ENCODE assay signal across 36 mouse cellular contexts in genomic region chr7:126629915-126630314, GRCm38 (mm10). TPM values are rescaled to one million over a fixed set of nuclear protein-coding genes. Genes with fewer than 3 reads are reported as not detected.
DNase-seq lines count a peak whose midpoint lies in the region; ATAC-seq lines count a peak whose summit lies in the region.
"Had no signal": no experiment of that assay in that cellular context is flagged by ENCODE, and none has a peak within 500 bp of the region (broad histone marks: within the 10 kb centered on the region; RNA-seq: fewer than 3 reads in every experiment).

No protein-coding gene starts in this region.

- H3K36me3 ChIP-seq in intestine, embryonic 16.5 days (ENCODE audit: control insufficient read depth, insufficient read depth, low read length) = no peaks in the 10 kb centered on the region
- no peaks in the 10 kb centered on the region for H3K36me3 ChIP-seq in stomach, embryonic 15.5 days
- H3K36me3 ChIP-seq: G1E; heart, embryonic 12.5 days; hindbrain, embryonic 13.5 days; limb, embryonic 10.5 days; limb, embryonic 15.5 days; liver, embryonic 13.5 days; midbrain, embryonic 10.5 days; neural tube, embryonic 12.5 days had no signal

- no peak overlapping the region for H3K4me2 ChIP-seq in intestine, embryonic 16.5 days (ENCODE audit: low read depth, low read length)
- H3K4me2 ChIP-seq in stomach, embryonic 15.5 days = no peak overlapping the region
- H3K4me2 ChIP-seq: heart, embryonic 12.5 days; hindbrain, embryonic 13.5 days; limb, embryonic 15.5 days; liver, embryonic 13.5 days; neural tube, embryonic 12.5 days had no signal

- H3K4me3 ChIP-seq in intestine, embryonic 16.5 days (ENCODE audit: low read length) = no peak overlapping the region
- no peak overlapping the region for H3K4me3 ChIP-seq in stomach, embryonic 15.5 days (replicated peaks)
- H3K4me3 ChIP-seq: heart, adult 2 months; heart, embryonic 12.5 days; hindbrain, embryonic 13.5 days; layer of hippocampus, adult 2 months; limb, embryonic 10.5 days; limb, embryonic 15.5 days; liver, embryonic 13.5 days; midbrain, embryonic 10.5 days; myocyte; neural tube, embryonic 12.5 days had no signal

- H3K27me3 ChIP-seq in intestine, embryonic 16.5 days (replicated peaks; ENCODE audit: control insufficient read depth, insufficient read depth, low read length) = no peaks in the 10 kb centered on the region
- H3K27me3 ChIP-seq in stomach, embryonic 15.5 days (replicated peaks) = no peaks in the 10 kb centered on the region
- H3K27me3 ChIP-seq: hindbrain, embryonic 13.5 days; limb, embryonic 15.5 days; liver, embryonic 13.5 days; Patski had no signal

- DNase-seq in retina, postnatal 1 day = peak; percentile 48
- no peak for DNase-seq in retina, embryonic 14.5 days (ENCODE audit: low spot score)
- no peak for DNase-seq in spleen, postnatal 4 days (ENCODE audit: low spot score in 2 of 2)
- no peak for DNase-seq in cerebellum, adult 11-12 months
- DNase-seq: adrenal gland, postnatal 14 days; cerebellum, adult 18-20 months; cerebellum, postnatal 25 days; gastrocnemius, postnatal 36 days; heart, adult 2 months; heart, postnatal 4 days; kidney, adult 2 months; kidney, postnatal 36 days; liver, embryonic 13.5 days; lung, adult 18-20 months had no signal

- peak overlapping the region; percentile 44 for H3K27ac ChIP-seq in intestine, embryonic 16.5 days (ENCODE audit: low read length)
- peak overlapping the region; percentile 13; the same call in 1 of the 2 replicates for H3K27ac ChIP-seq in stomach, embryonic 15.5 days
- H3K27ac ChIP-seq: heart, adult 2 months; hindbrain, embryonic 13.5 days; layer of hippocampus, adult 2 months; limb, embryonic 10.5 days; limb, embryonic 15.5 days; liver, embryonic 13.5 days; midbrain, embryonic 10.5 days; neural tube, embryonic 12.5 days had no signal

- peaks cover 20% of the 10 kb centered on the region for H3K4me1 ChIP-seq in intestine, embryonic 16.5 days (ENCODE audit: control insufficient read depth, insufficient read depth, low read length)
- 0 out of 2 replicates have a peak, but pooled peaks cover 11% of the 10 kb centered on the region for H3K4me1 ChIP-seq in stomach, embryonic 15.5 days
- H3K4me1 ChIP-seq: neural tube, embryonic 12.5 days had no signal

- no peak overlapping the region for H3K9ac ChIP-seq in intestine, embryonic 16.5 days (ENCODE audit: low read depth, low read length)
- H3K9ac ChIP-seq in stomach, embryonic 15.5 days = no peak overlapping the region
- H3K9ac ChIP-seq: heart, embryonic 12.5 days; hindbrain, embryonic 13.5 days; limb, embryonic 15.5 days; liver, embryonic 13.5 days; neural tube, embryonic 12.5 days had no signal

- H3K9me3 ChIP-seq in intestine, embryonic 16.5 days (ENCODE audit: control insufficient read depth, low read length) = no peaks in the 10 kb centered on the region
- H3K9me3 ChIP-seq in stomach, embryonic 15.5 days = no peaks in the 10 kb centered on the region
- H3K9me3 ChIP-seq: G1E; heart, embryonic 12.5 days; hindbrain, embryonic 13.5 days; limb, embryonic 10.5 days; limb, embryonic 15.5 days; liver, embryonic 13.5 days; midbrain, embryonic 10.5 days; neural tube, embryonic 12.5 days had no signal

- ATAC-seq in intestine, embryonic 16.5 days = 0 out of 2 replicates have a peak, but pooled peaks have one; percentile 19
- no peak for ATAC-seq in stomach, embryonic 15.5 days (ENCODE audit: insufficient read depth, low FRiP score, low read depth)
- no peak for ATAC-seq in megakaryocyte progenitor cell, adult 5-6 weeks (replicated peaks; ENCODE audit: poor library complexity)
- ATAC-seq: forebrain, embryonic 14.5 days; lung, postnatal 0 days; midbrain, embryonic 16.5 days; Patski had no signal

- 31% methylated on average over 3 of the region's 3 CpGs for WGBS in intestine, embryonic 16.5 days
- 39% methylated on average over 3 of the region's 3 CpGs for WGBS in stomach, embryonic 15.5 days

RNA-seq across cellular contexts. Expression of gene Nupr1, which starts 0.7 kb away (rescaled TPM):
- polyA plus RNA-seq in intestine, embryonic 16.5 days (2015; fragmentation: Nextera tagmentation; extraction: Ambion mirVana) = 70.8 and 73.3 TPM in 2 replicates
- 156 and 197 TPM in 2 replicates for polyA plus RNA-seq in stomach, embryonic 15.5 days (2015; fragmentation: Nextera tagmentation; extraction: Ambion mirVana)
- 0.17 and 1.6 TPM in 2 replicates for total RNA-seq in megakaryocyte progenitor cell, adult 5-6 weeks (2015)
- 0.92 and 1.3 TPM in 2 replicates for total RNA-seq in megakaryocyte progenitor cell, adult 5-6 weeks (2017)

RNA-seq across cellular contexts. Expression of gene Sgf29, which starts 19.2 kb away (rescaled TPM):
- 42.7 and 49.8 TPM in 2 replicates for polyA plus RNA-seq in intestine, embryonic 16.5 days (2015; fragmentation: Nextera tagmentation; extraction: Ambion mirVana)
- 43.5 and 53.8 TPM in 2 replicates for polyA plus RNA-seq in stomach, embryonic 15.5 days (2015; fragmentation: Nextera tagmentation; extraction: Ambion mirVana)
- total RNA-seq in megakaryocyte progenitor cell, adult 5-6 weeks (2015) = 65.7 and 74.6 TPM in 2 replicates
- total RNA-seq in megakaryocyte progenitor cell, adult 5-6 weeks (2017) = 40.1 and 52.5 TPM in 2 replicates

RNA-seq across cellular contexts. Expression of gene Il27, which starts 35.2 kb away (rescaled TPM):
- polyA plus RNA-seq in intestine, embryonic 16.5 days (2015; fragmentation: Nextera tagmentation; extraction: Ambion mirVana) = not detected in 2 replicates
- polyA plus RNA-seq in stomach, embryonic 15.5 days (2015; fragmentation: Nextera tagmentation; extraction: Ambion mirVana) = 0.13 and 0.26 TPM in 2 replicates
- total RNA-seq in megakaryocyte progenitor cell, adult 5-6 weeks (2015) = 0.81 TPM in 1 of 2 replicates, not detected in the other
- total RNA-seq in megakaryocyte progenitor cell, adult 5-6 weeks (2017) = 0.29 and 1.1 TPM in 2 replicates
- total RNA-seq: adrenal gland, postnatal 14 days; G1E; gastrocnemius, postnatal 36 days; heart, adult 2 months; heart, postnatal 4 days; layer of hippocampus, adult 2 months; layer of hippocampus, postnatal 25 days had no signal
- polyA plus RNA-seq: embryonic facial prominence, embryonic 11.5 days; forebrain, embryonic 14.5 days; frontal cortex, adult 2 months; G1E; heart, adult 2 months; heart, embryonic 12.5 days; heart, postnatal 0 days; hindbrain, embryonic 13.5 days; kidney, embryonic 16.5 days; limb, embryonic 10.5 days; limb, embryonic 15.5 days; liver, embryonic 13.5 days; midbrain, embryonic 10.5 days; midbrain, embryonic 16.5 days; myocyte; neural tube, embryonic 12.5 days; testis, adult 2 months had no signal

RNA-seq across cellular contexts. Expression of gene Cln3, which starts 44.3 kb away (rescaled TPM):
- polyA plus RNA-seq in intestine, embryonic 16.5 days (2015; fragmentation: Nextera tagmentation; extraction: Ambion mirVana) = 44.7 and 54.7 TPM in 2 replicates
- polyA plus RNA-seq in stomach, embryonic 15.5 days (2015; fragmentation: Nextera tagmentation; extraction: Ambion mirVana) = 30.4 and 33.1 TPM in 2 replicates
- total RNA-seq in megakaryocyte progenitor cell, adult 5-6 weeks (2015) = 33.0 and 36.3 TPM in 2 replicates
- total RNA-seq in megakaryocyte progenitor cell, adult 5-6 weeks (2017) = 9.2 and 19.9 TPM in 2 replicates

RNA-seq across cellular contexts. Expression of gene Apobr, which starts 45.2 kb away (rescaled TPM):
- 0.65 and 1.5 TPM in 2 replicates for polyA plus RNA-seq in intestine, embryonic 16.5 days (2015; fragmentation: Nextera tagmentation; extraction: Ambion mirVana)
- polyA plus RNA-seq in stomach, embryonic 15.5 days (2015; fragmentation: Nextera tagmentation; extraction: Ambion mirVana) = 1.2 and 1.3 TPM in 2 replicates
- 1.1 and 1.9 TPM in 2 replicates for total RNA-seq in megakaryocyte progenitor cell, adult 5-6 weeks (2015)
- 4.2 and 4.9 TPM in 2 replicates for total RNA-seq in megakaryocyte progenitor cell, adult 5-6 weeks (2017)
